Mouse (Mus musculus): ENCODE measurements around the gene Glod5. TPM values are rescaled to one million over a fixed set of nuclear protein-coding genes. Genes with fewer than 3 reads are reported as not detected.

Gene Glod5
- total RNA-seq, 2 experiments from 2014 or later = not detected

GRCm38 (mm10) chrX:7968899-7969298, 49.4 kb downstream of the Glod5 start:
- intact Hi-C loops (cut with DNase I) = no loop called here

DNA sequence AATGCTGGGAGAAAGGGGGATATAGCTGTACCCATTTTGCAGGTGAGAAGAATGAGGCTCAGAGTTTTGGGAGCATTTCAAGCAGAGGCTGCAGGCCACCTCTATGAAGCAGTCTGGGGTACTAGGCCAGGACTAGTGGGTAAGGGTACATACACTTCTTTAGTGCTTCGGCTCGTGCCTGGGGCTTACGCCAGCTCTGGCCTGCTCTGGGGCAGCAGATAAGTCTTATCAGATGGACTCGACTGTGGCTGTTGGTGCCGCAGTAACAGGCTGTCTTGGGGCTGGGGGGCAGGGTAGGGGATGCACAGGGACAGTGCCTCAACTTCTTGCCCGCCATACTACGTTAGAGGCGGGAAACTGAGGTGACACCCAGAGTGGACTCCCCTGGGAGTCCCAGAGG, 50.1 kb downstream of the Glod5 start:
- DNase-seq = no peak
- intact Hi-C loops (cut with DNase I) = no loop called here

More at GRCm38 (mm10) chrX:7968899-7969298, 49.4 kb downstream of the Glod5 start:
- DNase-seq = no peak

- intact Hi-C loops (cut with DNase I) = no loop called here
- DNase-seq = no peak
Observed at GRCm38 (mm10) chrX:7967596-7968201, 50.6 kb downstream of the Glod5 start.

DNA sequence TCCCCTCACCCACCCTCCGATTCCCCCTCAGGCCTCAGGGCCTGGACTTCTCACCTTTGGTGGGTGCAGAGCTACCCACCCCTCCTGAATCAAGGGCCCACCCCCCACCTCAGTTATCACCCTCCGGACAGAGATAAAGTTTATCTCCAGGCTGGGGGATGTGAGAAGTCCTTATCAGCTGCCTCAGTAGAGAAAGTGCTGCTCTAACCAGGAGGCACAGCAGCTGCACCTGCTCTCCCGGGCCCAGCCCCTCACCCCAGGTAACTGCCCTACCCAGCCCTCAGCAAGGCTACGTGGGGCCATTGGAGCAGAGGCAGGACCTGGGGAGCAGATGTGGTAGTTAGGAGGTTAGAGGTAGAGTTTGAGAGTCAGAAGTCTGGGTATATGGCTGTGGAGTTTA, 52.1 kb downstream of the Glod5 start:
- intact Hi-C loops (cut with DNase I) = no loop called here

DNA sequence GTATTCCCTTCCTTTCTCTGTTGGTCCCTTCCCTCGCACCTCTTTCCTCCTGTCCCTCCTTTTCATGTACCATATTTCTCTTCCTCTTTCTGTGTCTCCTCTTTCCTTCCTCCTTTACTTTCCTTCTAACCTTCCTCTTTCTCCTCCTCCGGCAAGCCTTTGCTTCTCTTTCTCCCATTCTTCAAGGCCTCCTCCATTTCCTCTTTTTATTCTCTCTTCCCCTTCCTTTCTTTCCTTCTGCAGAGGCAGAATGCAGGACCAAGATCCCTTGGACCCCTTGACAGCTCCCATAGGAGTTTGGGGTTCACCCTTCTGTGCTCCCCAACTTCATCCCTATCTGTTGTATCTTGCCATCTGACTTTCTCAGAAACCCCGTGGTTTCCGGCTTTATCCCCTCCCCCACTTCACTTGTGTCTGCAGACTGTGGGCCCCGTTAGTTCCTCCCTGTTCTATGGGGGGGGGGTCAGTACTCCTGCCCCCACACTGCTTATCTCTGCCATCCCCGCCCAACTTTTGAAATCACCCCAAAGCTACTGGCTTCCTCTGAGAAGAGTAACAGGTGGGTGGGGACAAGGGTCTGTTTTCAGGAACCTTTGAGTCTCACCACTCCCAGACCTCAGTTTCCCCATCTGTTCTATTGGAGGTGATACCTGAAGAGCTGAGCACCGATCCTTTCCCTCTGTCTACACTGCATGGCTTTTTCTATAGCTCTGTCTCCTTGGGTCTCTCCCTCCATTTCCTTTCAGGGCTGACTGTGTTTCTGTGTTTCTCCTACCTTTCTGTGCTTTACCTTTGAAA, 54.3 kb downstream of the Glod5 start:
- intact Hi-C loops (cut with DNase I) = no loop called here

More for the DNA sequence above, 52.1 kb downstream of the Glod5 start:
- DNase-seq = no peak

GRCm38 (mm10) chrX:7958868-7959267, 59.4 kb downstream of the Glod5 start:
- DNase-seq = no peak
- intact Hi-C loops (cut with DNase I) = no loop called here

More for the DNA sequence above, 54.3 kb downstream of the Glod5 start:
- DNase-seq = no peak

Other genes with a start within 250 kb of the Glod5 start
- gene Gripap1, start 228.7 kb downstream of the Glod5 start, total RNA-seq (2021) = 10 to 100 TPM; 25.1 to 25.4 TPM
- gene Kcnd1, start 196.2 kb downstream of the Glod5 start, total RNA-seq (2021) = under 1 TPM; 0.19 to 0.28 TPM
- 10 to 100 TPM; 26.1 to 27.8 TPM for gene Otud5, start 177.1 kb downstream of the Glod5 start, total RNA-seq (2021)
- 1 to 10 TPM; 2.4 to 3.3 TPM for gene Pim2, start 140.2 kb downstream of the Glod5 start, total RNA-seq (2021)
- gene Slc35a2, start 134.5 kb downstream of the Glod5 start, total RNA-seq (2021) = 10 to 100 TPM; 13.2 to 16.7 TPM
- gene Pqbp1, start 119.2 kb downstream of the Glod5 start, total RNA-seq (2021) = 10 to 100 TPM; 22.2 to 22.4 TPM
- gene Timm17b, start 119.1 kb downstream of the Glod5 start, total RNA-seq (2021) = 10 to 100 TPM; 44.5 to 49.0 TPM
- not detected for gene Gm10491, start 110.7 kb downstream of the Glod5 start, total RNA-seq (2021)
- gene Gm10490, start 109.0 kb downstream of the Glod5 start, total RNA-seq (2021) = not detected
- under 1 TPM in 1 of 2 experiments, not detected in 1; 0.25 TPM for gene Pcsk1n, start 98.7 kb downstream of the Glod5 start, total RNA-seq (2021)
- not detected for gene Eras, start 89.9 kb downstream of the Glod5 start, total RNA-seq (2021)
- 10 to 100 TPM; 11.1 to 11.8 TPM for gene Hdac6, start 70.6 kb downstream of the Glod5 start, total RNA-seq (2021)
- gene Gata1, start 40.4 kb downstream of the Glod5 start, total RNA-seq (2021) = under 1 TPM in 1 of 2 experiments, not detected in 1; 0.14 TPM
- 1 to 10 TPM; 4.8 to 5.1 TPM for gene Suv39h1, start 56.3 kb upstream of the Glod5 start, total RNA-seq (2021)
- 1 to 10 TPM; 1.9 to 2.5 TPM for gene Was, start 72.0 kb upstream of the Glod5 start, total RNA-seq (2021)
- gene Wdr13, start 114.4 kb upstream of the Glod5 start, total RNA-seq (2021) = 10 to 100 TPM; 39.4 to 44.4 TPM
- gene Rbm3, start 127.4 kb upstream of the Glod5 start, total RNA-seq (2021) = 10 to 100 TPM; 63.1 to 74.0 TPM
- gene Tbc1d25, start 157.7 kb upstream of the Glod5 start, total RNA-seq (2021) = 1 to 10 TPM; 3.9 to 5.6 TPM
- gene Ebp, start 175.0 kb upstream of the Glod5 start, total RNA-seq (2021) = 10 to 100 TPM; 19.6 to 25.1 TPM
- 1 to 10 TPM; 3.0 to 3.4 TPM for gene Porcn, start 188.0 kb upstream of the Glod5 start, total RNA-seq (2021)
- gene Ftsj1, start 233.9 kb upstream of the Glod5 start, total RNA-seq (2021) = 10 to 100 TPM; 11.1 to 11.9 TPM